Mouse (Mus musculus): ENCODE data around the gene Cr2. TPM values are rescaled to one million over a fixed set of nuclear protein-coding genes. Genes with fewer than 3 reads are reported as not detected.

Cr2 gene
- 0.05 and 0.26 TPM in 2 replicates for polyA plus RNA-seq (2021; fragmentation: Nextera tagmentation)
- long read RNA-seq, experiment 1: 0 reads
- long read RNA-seq, experiment 2: 0 reads

GRCm38 (mm10) chr1:195175980-195176931, at the start of gene Cr2:
TSS of gene Cr2 (minus strand) at chr1:195176716.

GRCm38 (mm10) chr1:195130953-195131674, 45.4 kb downstream of the Cr2 start, which contains the start of gene Cr1l:
TSS of gene Cr1l (minus strand) at chr1:195131586.

GRCm38 (mm10) chr1:195092220-195092720, 84.2 kb downstream of the Cr2 start, which contains the start of gene Cd46:
TSS of gene Cd46 (minus strand) at chr1:195092249.

Other genes starting within 250 kb of the Cr2 start
- 48.6 and 54.2 TPM in 2 replicates for gene Cd34, start 237.9 kb downstream of the Cr2 start, polyA plus RNA-seq (2021; fragmentation: Nextera tagmentation)
- 0.11 and 0.24 TPM in 2 replicates for gene Cd46, start 84.5 kb downstream of the Cr2 start, polyA plus RNA-seq (2021; fragmentation: Nextera tagmentation)
- 28.4 and 28.6 TPM in 2 replicates for gene Cr1l, start 45.1 kb downstream of the Cr2 start, polyA plus RNA-seq (2021; fragmentation: Nextera tagmentation)

All from left cerebral cortex, adult 6 months (tissue).